Mouse (Mus musculus) intestine, embryonic 15.5 days (tissue): ENCODE data around the gene Dxo. TPM values are rescaled to one million over a fixed set of nuclear protein-coding genes. Genes with fewer than 3 reads are reported as not detected.

ENCODE experiments used
- ATAC-seq: fragments of 200-750 bp; cut with Nextera tagmentation; 2 replicates; pipeline ENCODE4 v1.8.0; 2017; ENCODE audit warnings: moderate TSS enrichment, moderate library complexity
- H3K27ac ChIP-seq: fragments of 300-500 bp; sonication (generic); 2 replicates; pipeline ENCODE4 v1.5.1; 2015; ENCODE audit warnings: mild to moderate bottlenecking, inconsistent platforms
- H3K27me3 ChIP-seq: fragments of 300-500 bp; sonication (generic); replicated peaks from 2 replicates; pipeline ENCODE4 v1.6.1; 2015; ENCODE audit warnings: inconsistent platforms
- H3K36me3 ChIP-seq: fragments of 300-500 bp; sonication (generic); 2 replicates; pipeline ENCODE4 v1.6.1; 2015; ENCODE audit warnings: inconsistent platforms
- H3K4me1 ChIP-seq: fragments of 300-500 bp; sonication (generic); replicated peaks from 2 replicates; pipeline ENCODE4 v1.6.1; 2015; ENCODE audit warnings: inconsistent platforms
- H3K4me2 ChIP-seq: fragments of 300-500 bp; sonication (generic); replicated peaks from 2 replicates; pipeline ENCODE4 v1.6.1; 2015; ENCODE audit warnings: mild to moderate bottlenecking, inconsistent platforms
- H3K4me3 ChIP-seq: fragments of 300-500 bp; sonication (generic); replicated peaks from 2 replicates; pipeline ENCODE4 v1.5.1; 2015; ENCODE audit warnings: inconsistent platforms
- H3K9ac ChIP-seq: fragments of 300-500 bp; sonication (generic); 2 replicates; pipeline ENCODE4 v1.6.1; 2015; ENCODE audit warnings: inconsistent platforms
- H3K9me3 ChIP-seq: fragments of 300-500 bp; sonication (generic); 2 replicates; pipeline ENCODE4 v1.6.1; 2016; ENCODE audit warnings: inconsistent platforms
- WGBS: fragments of 180-500 bp; shearing (Covaris S2); methylation state at CpG from one replicate; pipeline ENCODE4 v1.1.7; 2015; 5-methylcytosine and 5-hydroxymethylcytosine counted together
- polyA plus RNA-seq: library from polyadenylated mRNA; unstranded; fragments of >200 nt; fragmentation: Nextera tagmentation; extraction: Ambion mirVana; gene quantifications from 2 replicates; pipeline ENCODE4 v1.2.1, GENCODE M21; 2015

Dxo gene
- polyA plus RNA-seq, 1 experiment from 2014 or later = 51.8 TPM

DNA sequence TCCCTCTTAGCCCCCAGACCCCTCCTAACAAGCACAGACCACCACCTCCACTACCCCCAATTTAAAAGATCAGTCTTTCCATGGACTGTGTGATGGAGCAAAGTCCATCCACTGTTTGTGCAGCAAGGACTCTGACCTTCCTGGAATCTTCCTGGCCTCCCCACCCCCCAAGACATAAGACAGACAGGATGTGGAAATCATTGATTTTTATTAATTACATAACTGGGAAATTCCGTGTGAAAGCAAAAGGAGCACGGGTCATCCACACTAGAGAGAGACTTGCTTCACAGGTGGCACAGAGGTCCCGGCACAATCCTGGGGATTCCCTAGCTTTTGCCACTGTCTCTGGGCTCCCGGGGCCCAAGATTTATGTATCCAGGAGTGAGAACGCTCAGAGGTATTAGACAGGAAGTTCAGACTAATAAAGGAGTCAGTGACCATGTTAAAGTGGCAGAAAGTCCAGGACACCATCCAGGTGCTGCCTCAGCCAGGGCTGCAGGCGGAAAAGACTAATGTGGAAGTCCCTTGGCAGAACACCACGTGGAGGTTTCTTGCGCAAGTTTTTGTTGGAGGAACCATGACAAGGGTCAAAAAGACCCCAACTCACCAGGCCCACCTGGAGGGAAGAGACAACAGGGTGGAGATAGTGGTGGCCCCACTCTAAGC is 25.7 kb downstream of the Dxo start, which contains the start of gene Cfb:
Gene Cfb (minus strand): TSS at position 103 of the 666 bp plus-strand sequence.
- Histone ChIP-seq H3K9me3 (no peaks in the 10 kb centered on the region), H3K36me3 (no peaks in the 10 kb centered on the region), H3K27me3 (no peaks in the 10 kb centered on the region), H3K4me1 (no peaks in the 10 kb centered on the region; the same call in 1 of the 2 replicates), H3K27ac (peak within 1 kb of the TSS; percentile 79), H3K9ac (peak within 1 kb of the TSS; percentile 24; the same call in 1 of the 2 replicates), H3K4me3 (peak within 1 kb of the TSS; percentile 23), H3K4me2 (peak within 1 kb of the TSS; percentile 53)
- 34% methylated on average over 8 of the region's 8 CpGs for WGBS
- ATAC-seq = peak; percentile 80

- 48% methylated on average over 7 of the region's 7 CpGs for WGBS
- Histone ChIP-seq H3K4me2 (no peak overlapping the region), H3K9me3 (no peaks in the 10 kb centered on the region), H3K27ac (no peak overlapping the region), H3K36me3 (no peaks in the 10 kb centered on the region), H3K27me3 (no peaks in the 10 kb centered on the region), H3K4me1 (no peaks in the 10 kb centered on the region; the same call in 1 of the 2 replicates), H3K9ac (no peak overlapping the region), H3K4me3 (no peak overlapping the region)
- ATAC-seq = no peak
These were observed 29.2 kb downstream of the Dxo start for GRCm38 (mm10) chr17:34865981-34866380.

DNA sequence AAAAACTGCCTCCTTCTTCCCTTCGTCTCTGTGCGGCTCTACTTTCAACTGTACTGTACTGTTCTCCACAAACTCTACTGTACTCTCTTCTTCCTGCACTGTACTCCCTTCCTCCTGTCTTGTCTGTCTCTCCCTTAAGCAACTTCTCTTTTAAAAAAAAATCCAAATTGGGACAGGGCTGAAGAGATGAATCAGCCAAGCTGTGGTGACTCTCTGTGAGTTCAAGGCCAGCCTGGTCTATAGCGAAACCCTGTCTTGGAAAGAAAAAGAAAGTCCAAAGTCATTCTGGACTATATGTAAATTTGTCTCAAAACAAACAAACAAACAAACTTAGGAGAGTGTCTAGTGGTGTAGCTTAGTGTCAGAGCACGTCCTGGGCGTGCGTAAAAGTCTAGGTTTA is 37.5 kb downstream of the Dxo start:
- Histone ChIP-seq H3K4me1 (no peaks in the 10 kb centered on the region), H3K4me2 (no peak overlapping the region), H3K4me3 (no peak overlapping the region), H3K9me3 (no peaks in the 10 kb centered on the region), H3K27me3 (no peaks in the 10 kb centered on the region), H3K9ac (no peak overlapping the region), H3K36me3 (no peaks in the 10 kb centered on the region), H3K27ac (no peak overlapping the region)
- WGBS = 80% methylated on average over 6 of the region's 6 CpGs
- no peak for ATAC-seq

GRCm38 (mm10) chr17:34879336-34879879 is 42.6 kb downstream of the Dxo start, which contains the start of gene Zbtb12:
TSS of gene Zbtb12 (plus strand) at chr17:34879483.
- Histone ChIP-seq H3K4me1 (peaks cover 12% of the 10 kb centered on the region; the same call in 1 of the 2 replicates), H3K27ac (no peak within 1 kb of the TSS), H3K9ac (no peak within 1 kb of the TSS), H3K27me3 (no peaks in the 10 kb centered on the region), H3K36me3 (no peaks in the 10 kb centered on the region), H3K4me2 (no peak within 1 kb of the TSS), H3K9me3 (no peaks in the 10 kb centered on the region), H3K4me3 (no peak within 1 kb of the TSS)
- WGBS = 59% methylated on average over 11 of the region's 11 CpGs
- ATAC-seq = no peak

GRCm38 (mm10) chr17:34881166-34881565 is 44.3 kb downstream of the Dxo start:
- H3K27ac ChIP-seq = peak overlapping the region; percentile 25; the same call in 1 of the 2 replicates
- peak overlapping the region; percentile 57 for H3K4me2 ChIP-seq
- H3K36me3 ChIP-seq = no peaks in the 10 kb centered on the region
- H3K27me3 ChIP-seq = no peaks in the 10 kb centered on the region
- H3K9me3 ChIP-seq = no peaks in the 10 kb centered on the region
- no peak overlapping the region for H3K4me3 ChIP-seq
- peaks cover 12% of the 10 kb centered on the region; the same call in 1 of the 2 replicates for H3K4me1 ChIP-seq
- H3K9ac ChIP-seq = peak overlapping the region; percentile 6; the same call in 1 of the 2 replicates
- ATAC-seq = peak; percentile 34; the same call in 1 of the 2 replicates

GRCm38 (mm10) chr17:34881683-34882310 is 45.0 kb downstream of the Dxo start, which contains the start of gene Gm20547:
TSS of gene Gm20547 (minus strand) at chr17:34882042.
- Histone ChIP-seq H3K4me3 (peak within 1 kb of the TSS; percentile 19), H3K4me1 (peaks cover 12% of the 10 kb centered on the region; the same call in 1 of the 2 replicates), H3K36me3 (no peaks in the 10 kb centered on the region), H3K9me3 (no peaks in the 10 kb centered on the region), H3K27ac (peak within 1 kb of the TSS; percentile 25), H3K4me2 (peak within 1 kb of the TSS; percentile 57), H3K9ac (peak within 1 kb of the TSS; percentile 6), H3K27me3 (no peaks in the 10 kb centered on the region)
- ATAC-seq = peak; percentile 75
- WGBS = 9% methylated on average over 15 of the region's 15 CpGs

- ATAC-seq = no peak
- 74% methylated on average over 3 of the region's 3 CpGs for WGBS
These were observed 46.5 kb downstream of the Dxo start for GRCm38 (mm10) chr17:34883332-34883731.

DNA sequence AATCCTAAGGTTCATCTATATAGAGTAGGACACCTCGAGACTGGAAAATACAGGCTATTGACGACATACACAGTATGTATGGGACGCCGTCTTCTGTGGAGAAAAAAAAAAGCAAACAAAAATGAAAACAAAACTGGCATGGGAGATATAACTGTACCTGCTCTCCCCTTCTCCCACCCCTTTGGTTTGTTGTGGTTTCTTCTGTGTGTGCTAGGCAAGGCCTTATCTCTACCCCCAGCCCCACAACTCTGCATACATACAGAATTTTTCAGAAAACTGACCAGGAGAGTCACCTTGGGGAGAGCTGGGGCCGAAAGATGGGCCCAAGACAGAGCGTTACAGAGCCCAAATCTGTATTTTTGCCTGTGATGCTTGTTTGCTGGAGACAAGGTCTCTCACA is 47.9 kb downstream of the Dxo start:
- 84% methylated on average over 6 of the region's 6 CpGs for WGBS

More at GRCm38 (mm10) chr17:34883332-34883731, 46.5 kb downstream of the Dxo start:
- H3K36me3 ChIP-seq = no peaks in the 10 kb centered on the region
- H3K9ac ChIP-seq = no peak overlapping the region
- no peak overlapping the region for H3K4me3 ChIP-seq
- H3K27ac ChIP-seq = no peak overlapping the region
- no peaks in the 10 kb centered on the region for H3K9me3 ChIP-seq
- H3K4me1 ChIP-seq = peaks cover 12% of the 10 kb centered on the region; the same call in 1 of the 2 replicates
- no peak overlapping the region for H3K4me2 ChIP-seq
- H3K27me3 ChIP-seq = no peaks in the 10 kb centered on the region

DNA sequence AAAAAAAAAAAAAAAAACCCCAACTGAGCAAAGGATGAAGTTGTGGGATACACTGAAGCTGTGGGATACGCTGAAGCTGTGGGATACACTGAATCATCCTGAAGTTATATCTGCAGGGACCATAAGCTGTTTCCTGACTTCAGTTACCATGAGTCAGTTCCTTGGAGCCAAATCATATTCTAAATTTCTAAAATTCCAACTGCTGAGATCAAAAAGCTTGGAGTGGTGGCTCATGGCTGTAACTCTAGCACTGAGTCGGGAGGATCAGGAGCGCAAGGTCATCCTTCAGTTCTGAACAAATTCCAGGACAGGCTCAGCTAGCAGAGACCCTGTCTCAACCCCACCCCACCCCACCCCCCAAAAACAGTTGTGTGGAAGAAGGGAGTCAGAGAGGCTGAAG is 48.8 kb downstream of the Dxo start:
- Histone ChIP-seq H3K9me3 (no peaks in the 10 kb centered on the region), H3K27ac (no peak overlapping the region), H3K4me2 (no peak overlapping the region), H3K4me3 (no peak overlapping the region), H3K27me3 (no peaks in the 10 kb centered on the region), H3K4me1 (peaks cover 5% of the 10 kb centered on the region; the same call in 1 of the 2 replicates), H3K36me3 (no peaks in the 10 kb centered on the region), H3K9ac (no peak overlapping the region)
- no peak for ATAC-seq
- 75% methylated on average over 3 of the region's 3 CpGs for WGBS

More for the DNA sequence above, 47.9 kb downstream of the Dxo start:
- no peak overlapping the region for H3K27ac ChIP-seq
- no peaks in the 10 kb centered on the region for H3K9me3 ChIP-seq
- no peak overlapping the region for H3K4me3 ChIP-seq
- H3K27me3 ChIP-seq = no peaks in the 10 kb centered on the region
- H3K4me1 ChIP-seq = peaks cover 9% of the 10 kb centered on the region; the same call in 1 of the 2 replicates
- no peak for ATAC-seq
- no peaks in the 10 kb centered on the region for H3K36me3 ChIP-seq
- H3K4me2 ChIP-seq = no peak overlapping the region
- H3K9ac ChIP-seq = no peak overlapping the region

GRCm38 (mm10) chr17:34887942-34888341 is 51.1 kb downstream of the Dxo start:
- no peaks in the 10 kb centered on the region for H3K27me3 ChIP-seq
- H3K9ac ChIP-seq = no peak overlapping the region
- H3K4me2 ChIP-seq = no peak overlapping the region
- no peaks in the 10 kb centered on the region for H3K36me3 ChIP-seq
- 0 out of 2 replicates have a peak, but pooled peaks cover 2% of the 10 kb centered on the region for H3K4me1 ChIP-seq
- WGBS = 92% methylated on average over 5 of the region's 5 CpGs
- ATAC-seq = no peak
- no peaks in the 10 kb centered on the region for H3K9me3 ChIP-seq
- no peak overlapping the region for H3K4me3 ChIP-seq
- no peak overlapping the region for H3K27ac ChIP-seq
